Mouse (Mus musculus): ENCODE measurements at regions not wholly inside any gene's neighbourhood (a gene's known extent, or its start where the extent isn't known, plus 50 kb on each side); places are given as distances from the start of the nearest gene placed in this dataset.

DNA sequence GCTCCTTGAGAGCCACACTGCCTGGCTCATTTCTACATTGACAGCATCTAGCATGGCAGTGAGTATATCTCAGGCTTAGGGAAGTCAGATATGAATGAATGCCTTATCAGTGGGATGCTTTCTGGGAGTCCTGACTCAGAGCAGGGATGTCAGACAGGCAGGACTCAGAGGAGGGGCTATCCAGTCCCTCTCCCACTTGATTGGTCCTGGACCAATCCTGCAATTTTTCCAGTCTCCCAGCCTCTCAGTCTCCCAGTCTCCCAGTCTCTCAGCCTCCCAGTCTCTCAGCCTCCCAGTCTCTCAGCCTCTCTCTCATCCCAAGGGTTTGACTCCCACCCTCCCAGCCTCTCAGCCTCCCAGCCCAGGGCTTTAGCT lies 211.0 kb upstream of the Cxcr4 start:
- TF ChIP-seq POLR2A (IDR thresholded peaks at IDR 0.05; ENCODE audit: extremely low read depth, insufficient read depth, low read length) (no peak), CTCF (IDR thresholded peaks at IDR 0.05; ENCODE audit: low read depth, low read length) (no peak)

Measured in liver, adult 2 months (tissue).